Mouse (Mus musculus) stomach, postnatal 0 days (tissue): ENCODE data around the gene Kmt5a.

Experiments used
- CTCF ChIP-seq: IDR thresholded peaks from 2 replicates; pipeline ENCODE4 v1.5.1; 2016; ENCODE audit warnings: antibody characterized with exemption, low read depth, mild to moderate bottlenecking, moderate library complexity
- EP300 ChIP-seq: optimal IDR thresholded peaks from 2 replicates; pipeline ENCODE3; 2016; ENCODE audit warnings: antibody characterized with exemption

DNA sequence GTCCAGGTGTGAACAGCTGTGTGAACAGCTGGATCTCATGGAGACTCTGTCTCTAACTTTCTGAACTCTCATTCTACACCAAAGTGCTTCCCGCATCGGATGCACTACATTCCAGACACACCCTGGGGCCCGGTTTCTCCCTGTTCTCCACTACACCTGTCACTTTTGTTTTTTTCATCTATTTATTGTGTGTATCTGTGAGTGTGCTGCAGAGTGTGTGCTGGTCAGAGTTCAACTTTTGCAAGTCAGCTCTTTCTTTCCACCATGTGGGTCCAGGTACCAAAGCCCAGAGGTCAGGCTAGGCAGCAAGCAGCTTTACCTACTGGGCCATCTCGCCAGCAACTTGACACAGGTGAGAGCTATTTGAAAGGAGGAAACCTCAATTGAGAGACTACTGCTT is 65.5 kb downstream of the Kmt5a start:
- TF ChIP-seq CTCF (no peak), EP300 (no peak)
